Mouse (Mus musculus) limb, embryonic 14.5 days (tissue): ENCODE measurements around the gene Zfp445. TPM values are rescaled to one million over a fixed set of nuclear protein-coding genes. Genes with fewer than 3 reads are reported as not detected.

Experiments
- ATAC-seq: fragments of 200-750 bp; cut with Nextera tagmentation; 2 replicates; pipeline ENCODE4 v1.8.0; 2017; ENCODE audit warnings: low read depth, moderate number of reproducible peaks, moderate TSS enrichment; ENCODE audit not compliant: low FRiP score
- DNase-seq: peaks from one replicate; pipeline ENCODE4 v3.0.0-alpha.2; 2015; ENCODE audit warnings: low spot score
- H3K27ac ChIP-seq: fragments of 300-500 bp; sonication (generic); replicated peaks from 2 replicates; pipeline ENCODE4 v1.5.1; 2014; ENCODE audit warnings: low read depth, mild to moderate bottlenecking, low read length, moderate library complexity, mixed read lengths
- H3K27me3 ChIP-seq: fragments of 300-500 bp; sonication (generic); 2 replicates; pipeline ENCODE4 v1.6.1; 2014; ENCODE audit warnings: low read length, mixed read lengths; ENCODE audit not compliant: control insufficient read depth, insufficient read depth
- H3K36me3 ChIP-seq: fragments of 300-500 bp; sonication (generic); 2 replicates; pipeline ENCODE4 v1.6.1; 2014; ENCODE audit warnings: mild to moderate bottlenecking, low read length, moderate library complexity, mixed read lengths; ENCODE audit not compliant: control insufficient read depth, insufficient read depth
- H3K4me1 ChIP-seq: fragments of 300-500 bp; sonication (generic); 2 replicates; pipeline ENCODE4 v1.6.1; 2014; ENCODE audit warnings: antibody characterized with exemption, low read length, mixed read lengths; ENCODE audit not compliant: control insufficient read depth, insufficient read depth
- H3K4me2 ChIP-seq: fragments of 300-500 bp; sonication (generic); replicated peaks from 2 replicates; pipeline ENCODE4 v1.6.1; 2014; ENCODE audit warnings: low read depth, mild to moderate bottlenecking, low read length, moderate library complexity; ENCODE audit not compliant: severe bottlenecking
- H3K4me3 ChIP-seq: fragments of 300-500 bp; sonication (generic); replicated peaks from 2 replicates; pipeline ENCODE4 v1.5.1; 2014; ENCODE audit warnings: low read length
- H3K9ac ChIP-seq: fragments of 300-500 bp; sonication (generic); 2 replicates; pipeline ENCODE4 v1.6.1; 2014; ENCODE audit warnings: mild to moderate bottlenecking, low read depth, low read length, moderate library complexity; ENCODE audit not compliant: severe bottlenecking
- H3K9me3 ChIP-seq: fragments of 300-500 bp; sonication (generic); 2 replicates; pipeline ENCODE4 v1.6.1; 2016; ENCODE audit warnings: low read length; ENCODE audit not compliant: control insufficient read depth
- POLR2A ChIP-seq: fragments of 200-500 bp; IDR thresholded peaks from 2 replicates; pipeline ENCODE4 v1.8.0; 2012; ENCODE audit warnings: inconsistent platforms, mild to moderate bottlenecking, moderate library complexity, borderline replicate concordance; ENCODE audit not compliant: insufficient read depth, insufficient read length; ENCODE audit errors: extremely low read depth
- WGBS: fragments of 180-500 bp; shearing (Covaris S2); extraction: QIAGEN DNeasy Blood & Tissue Kit; methylation state at CpG from one replicate; pipeline ENCODE4 v1.1.7; 2014; 5-methylcytosine and 5-hydroxymethylcytosine counted together
- polyA plus RNA-seq, 2 experiments: library from polyadenylated mRNA; depleted of rRNA in 1 of 2; stranded (reverse) in 1 of 2; unstranded in 1 of 2; fragments of >200 nt; fragmentation: Nextera tagmentation in 1 of 2; extraction: Ambion mirVana in 1 of 2; gene quantifications; 2 replicates each; pipeline versions ENCODE4 v1.2.1 to v1.2.3; 2012 to 2014

Zfp445 gene
- polyA plus RNA-seq, 2 experiments, result 60.4 to 119 TPM

DNA sequence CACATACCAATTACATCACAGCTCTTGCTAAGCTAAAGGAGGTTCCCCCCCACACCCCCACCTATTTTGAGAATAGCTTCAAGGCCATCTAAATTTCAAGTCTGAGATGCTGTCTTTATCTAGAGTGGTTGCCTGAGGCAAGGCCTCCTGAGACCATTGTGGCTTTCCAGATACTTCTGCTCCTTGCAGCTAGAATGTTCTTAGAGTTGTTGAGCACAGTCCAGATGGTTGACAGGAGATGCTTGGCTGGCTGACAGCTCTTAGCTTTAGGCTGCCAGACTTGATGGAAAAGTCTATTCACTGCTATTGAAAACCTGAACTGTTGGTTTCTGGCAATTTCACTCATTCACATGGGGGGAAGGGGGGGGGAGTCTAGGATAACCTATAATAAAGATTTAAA is 19.6 kb downstream of the Zfp445 start:
- H3K9me3 ChIP-seq, result peaks cover 7% of the 10 kb centered on the region
- H3K4me1 ChIP-seq, result no peaks in the 10 kb centered on the region
- peaks cover 26% of the 10 kb centered on the region for H3K36me3 ChIP-seq
- no peak overlapping the region for H3K4me2 ChIP-seq
- H3K27ac ChIP-seq, result no peak overlapping the region
- peak; percentile 80 for DNase-seq
- no peak for TF ChIP-seq POLR2A
- ATAC-seq, result no peak
- H3K4me3 ChIP-seq, result no peak overlapping the region
- H3K9ac ChIP-seq, result no peak overlapping the region
- H3K27me3 ChIP-seq, result no peaks in the 10 kb centered on the region

DNA sequence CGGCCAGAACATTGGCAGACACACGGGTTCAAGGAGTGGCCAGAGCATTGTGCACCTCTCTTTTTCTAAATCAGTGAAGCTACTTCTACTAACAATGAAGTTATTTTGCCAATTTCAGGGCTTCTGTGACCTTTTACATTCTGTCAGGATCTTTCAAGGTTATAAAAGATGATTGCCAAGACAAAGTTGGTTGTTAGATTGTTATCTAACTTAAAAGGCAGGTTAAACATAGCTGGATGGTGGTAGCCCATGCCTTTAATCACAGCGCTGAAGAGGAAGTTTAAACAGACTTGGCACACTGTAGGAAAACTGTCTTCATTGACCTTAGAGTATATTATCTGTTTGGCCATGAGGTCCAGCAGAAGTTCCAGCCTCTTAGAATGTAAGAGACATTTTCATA is 20.2 kb downstream of the Zfp445 start:
- no peak for ATAC-seq

DNA sequence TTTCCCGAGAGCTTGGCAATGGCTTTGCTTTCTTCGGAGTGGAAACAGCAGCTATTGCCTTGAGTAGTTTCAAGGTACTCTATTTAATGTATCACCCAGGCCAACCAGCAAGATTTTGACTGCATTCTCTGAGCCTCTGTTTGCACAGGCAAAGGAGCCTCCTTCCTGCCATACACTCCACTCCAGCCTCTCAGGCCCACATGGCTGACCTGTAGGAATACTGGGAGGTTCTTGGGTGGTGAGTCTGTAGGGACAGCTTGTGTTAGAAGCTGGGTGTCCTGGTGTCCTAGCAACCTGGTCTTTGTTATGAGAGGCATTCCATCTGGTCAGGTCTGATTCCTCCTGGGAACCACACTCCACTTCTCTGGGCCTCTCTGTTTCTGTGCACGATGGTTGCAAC is 22.0 kb downstream of the Zfp445 start, which contains the start of gene Gm35549:
Gene Gm35549, minus strand, starts transcription at position 276 of the 400 bp plus-strand sequence.
- Histone ChIP-seq H3K27me3 (no peaks in the 10 kb centered on the region), H3K27ac (no peak within 1 kb of the TSS), H3K4me2 (no peak within 1 kb of the TSS), H3K9ac (no peak within 1 kb of the TSS), H3K4me1 (no peaks in the 10 kb centered on the region), H3K4me3 (no peak within 1 kb of the TSS), H3K9me3 (peaks cover 7% of the 10 kb centered on the region), H3K36me3 (peaks cover 3% of the 10 kb centered on the region; the same call in 1 of the 2 replicates)
- WGBS, result 77% methylated on average over 3 of the region's 3 CpGs
- no peak for TF ChIP-seq POLR2A
- no peak for DNase-seq
- ATAC-seq, result no peak

More for the DNA sequence above, 20.2 kb downstream of the Zfp445 start:
- Histone ChIP-seq H3K4me1 (no peaks in the 10 kb centered on the region), H3K4me3 (no peak overlapping the region), H3K4me2 (no peak overlapping the region), H3K9me3 (peaks cover 7% of the 10 kb centered on the region), H3K9ac (no peak overlapping the region), H3K36me3 (peaks cover 20% of the 10 kb centered on the region), H3K27ac (no peak overlapping the region), H3K27me3 (no peaks in the 10 kb centered on the region)
- 78% methylated on average over 3 of the region's 3 CpGs for WGBS
- TF ChIP-seq POLR2A, result no peak
- no peak for DNase-seq

DNA sequence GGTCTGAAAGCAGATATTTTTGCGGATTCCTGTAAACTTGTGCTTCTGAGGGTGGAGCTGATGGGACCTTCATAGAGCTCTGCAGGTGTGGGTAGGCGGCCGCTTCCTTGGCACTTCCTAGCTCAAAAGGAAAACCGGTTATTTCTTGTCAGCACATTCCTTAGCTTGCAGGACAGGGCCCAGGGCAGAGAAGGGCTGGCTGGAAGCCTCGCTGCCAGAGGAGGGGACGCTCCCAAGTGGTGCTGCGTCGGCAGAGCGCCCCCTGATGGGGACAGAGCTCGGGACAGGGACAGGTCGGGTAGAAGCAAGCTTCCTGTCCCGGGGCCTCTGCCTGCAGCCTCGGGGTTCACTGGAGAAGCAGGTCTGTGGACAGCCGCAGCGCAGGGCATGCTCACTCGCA is 28.1 kb downstream of the Zfp445 start:
- H3K4me1 ChIP-seq, result peaks cover 23% of the 10 kb centered on the region
- H3K9ac ChIP-seq, result no peak overlapping the region
- TF ChIP-seq POLR2A, result no peak
- H3K4me3 ChIP-seq, result no peak overlapping the region
- WGBS, result 23% methylated on average over 15 of the region's 16 CpGs
- no peaks in the 10 kb centered on the region for H3K9me3 ChIP-seq
- H3K36me3 ChIP-seq, result peaks cover 11% of the 10 kb centered on the region
- DNase-seq (peak; percentile 22), ATAC-seq (0 out of 2 replicates have a peak, but pooled peaks have one; percentile 13)
- H3K27me3 ChIP-seq, result no peaks in the 10 kb centered on the region
- no peak overlapping the region; the same call in 1 of the 2 replicates for H3K4me2 ChIP-seq
- H3K27ac ChIP-seq, result peak overlapping the region; percentile 79

DNA sequence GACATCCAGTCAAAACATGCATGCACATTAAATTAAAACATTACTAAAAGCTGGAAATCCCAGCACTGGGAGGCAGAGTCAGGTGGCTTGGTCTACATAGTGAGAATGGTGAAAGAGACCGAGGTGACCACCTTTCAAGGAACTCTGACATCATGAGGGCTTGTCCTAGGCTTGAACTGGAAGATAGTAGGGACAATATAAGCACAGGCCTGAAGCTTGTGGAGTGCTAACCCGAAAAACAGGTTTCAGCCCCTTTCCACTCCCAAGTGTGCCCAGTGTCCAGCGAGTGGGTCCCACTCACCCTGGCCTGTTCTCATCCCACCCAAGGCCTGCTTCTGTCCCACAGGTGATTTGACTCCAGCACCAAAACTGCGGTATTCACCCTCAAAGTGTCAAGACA is 28.6 kb downstream of the Zfp445 start:
- H3K27me3 ChIP-seq, result no peaks in the 10 kb centered on the region
- peak overlapping the region; percentile 22; the same call in 1 of the 2 replicates for H3K4me2 ChIP-seq
- ATAC-seq (no peak), DNase-seq (no peak)
- peak overlapping the region; percentile 79 for H3K27ac ChIP-seq
- H3K36me3 ChIP-seq, result peaks cover 13% of the 10 kb centered on the region
- H3K9me3 ChIP-seq, result no peaks in the 10 kb centered on the region
- 65% methylated on average over 4 of the region's 4 CpGs for WGBS
- H3K4me3 ChIP-seq, result no peak overlapping the region
- TF ChIP-seq POLR2A, result no peak
- H3K4me1 ChIP-seq, result peaks cover 23% of the 10 kb centered on the region
- H3K9ac ChIP-seq, result no peak overlapping the region
